Mouse (Mus musculus) lung, adult 2 months (tissue): ENCODE results near the gene Dhx15.

ENCODE experiments used
- CTCF ChIP-seq: fragments of 200-500 bp; IDR thresholded peaks from 2 replicates; pipeline ENCODE4 v1.5.1; 2011; ENCODE audit warnings: mild to moderate bottlenecking, low read length, control low read depth; ENCODE audit not compliant: insufficient read depth
- POLR2A ChIP-seq: fragments of 200-500 bp; IDR thresholded peaks from 2 replicates; pipeline ENCODE4 v1.6.1; 2011; ENCODE audit warnings: low read depth, mild to moderate bottlenecking, control low read depth, low read length, borderline replicate concordance; ENCODE audit errors: extremely low read depth

DNA sequence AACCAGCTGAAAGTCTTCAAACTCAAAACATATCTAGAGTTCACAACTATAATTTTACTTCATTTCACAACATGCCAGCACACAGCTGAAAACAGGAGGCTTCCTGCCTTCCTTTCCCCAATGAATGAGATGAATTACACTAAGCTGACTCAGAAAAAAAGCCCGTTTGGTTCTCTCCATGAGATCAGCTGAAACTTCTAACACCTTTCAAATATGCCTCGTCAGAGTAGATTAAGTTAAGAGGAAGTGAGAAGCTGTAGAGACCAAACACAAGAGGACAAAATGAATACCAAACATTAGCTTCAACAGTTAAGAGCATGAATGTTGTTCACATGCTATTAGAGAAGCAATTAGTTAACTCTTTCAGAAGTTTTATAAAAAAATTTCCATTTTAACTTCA lies 21.8 kb downstream of the Dhx15 start:
- TF ChIP-seq POLR2A, result no peak
- no peak for TF ChIP-seq CTCF
